Mouse (Mus musculus): ENCODE measurements at regions not wholly inside any gene's neighbourhood (a gene's known extent, or its start where the extent isn't known, plus 50 kb on each side); places are given as distances from the start of the nearest gene placed in this dataset.
"Not testable (repeated sequence)": the region's sequence is repeated elsewhere in the genome, so short reads cannot be mapped to it uniquely, and the experiment has no call there.

DNA sequence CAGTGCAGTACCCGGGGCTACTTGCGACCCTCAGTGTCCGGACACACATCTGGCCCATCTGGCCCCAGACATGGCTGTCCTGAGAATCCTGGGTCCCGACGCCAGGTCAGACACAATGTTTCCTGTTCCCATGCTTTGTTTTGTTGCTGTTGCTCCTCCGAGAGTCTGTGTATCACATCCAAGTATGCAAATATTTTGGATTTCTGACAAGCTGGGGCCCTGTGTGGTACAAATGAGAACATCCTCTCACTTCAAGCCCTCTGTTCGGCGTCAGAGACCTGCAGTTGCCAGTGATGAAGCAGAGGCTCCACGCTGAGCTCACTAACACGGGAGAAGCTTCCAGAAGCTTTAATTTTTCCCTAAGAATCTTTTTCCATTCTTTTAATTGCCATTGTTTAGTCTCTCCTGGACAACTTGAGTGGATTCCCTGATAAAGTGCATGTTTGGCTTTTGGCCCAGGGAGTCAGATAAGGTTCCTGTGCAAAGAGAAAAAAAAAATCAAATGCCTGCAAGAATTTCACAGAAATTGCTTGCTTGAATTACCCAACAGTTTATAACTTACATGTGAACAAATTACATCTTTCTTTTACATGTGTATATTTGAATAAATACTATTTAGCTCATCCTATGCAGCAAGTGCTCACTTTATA is 304.5 kb upstream of the Irx2 start:
- intact Hi-C loops (cut with DNase I) = no loop called here
- peak in 1 of 2 experiments; percentile 10 for DNase-seq (ENCODE audit: low spot score in 2 of 2)

DNA sequence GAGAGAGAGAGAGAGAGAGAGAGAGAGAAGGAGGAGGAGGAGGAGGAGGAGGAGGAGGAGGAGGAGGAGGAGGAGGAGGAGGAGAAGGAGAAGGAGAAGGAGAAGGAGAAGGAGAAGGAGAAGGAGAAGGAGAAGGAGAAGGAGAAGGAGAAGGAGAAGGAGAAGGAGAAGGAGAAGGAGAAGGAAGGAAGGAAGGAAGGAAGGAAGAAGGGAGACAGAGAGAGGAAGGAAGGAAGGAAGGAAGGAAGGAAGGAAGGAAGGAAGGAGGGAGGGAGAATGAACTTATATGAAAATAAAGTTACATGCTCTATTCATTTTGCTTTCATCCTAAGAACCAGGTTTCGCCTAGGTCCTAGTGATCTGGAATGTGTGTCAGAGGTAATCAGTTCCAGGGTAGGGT is 302.4 kb upstream of the Irx2 start:
- intact Hi-C loops (cut with DNase I); DNase-seq (ENCODE audit: low spot score in 2 of 2): not testable (repeated sequence)

DNA sequence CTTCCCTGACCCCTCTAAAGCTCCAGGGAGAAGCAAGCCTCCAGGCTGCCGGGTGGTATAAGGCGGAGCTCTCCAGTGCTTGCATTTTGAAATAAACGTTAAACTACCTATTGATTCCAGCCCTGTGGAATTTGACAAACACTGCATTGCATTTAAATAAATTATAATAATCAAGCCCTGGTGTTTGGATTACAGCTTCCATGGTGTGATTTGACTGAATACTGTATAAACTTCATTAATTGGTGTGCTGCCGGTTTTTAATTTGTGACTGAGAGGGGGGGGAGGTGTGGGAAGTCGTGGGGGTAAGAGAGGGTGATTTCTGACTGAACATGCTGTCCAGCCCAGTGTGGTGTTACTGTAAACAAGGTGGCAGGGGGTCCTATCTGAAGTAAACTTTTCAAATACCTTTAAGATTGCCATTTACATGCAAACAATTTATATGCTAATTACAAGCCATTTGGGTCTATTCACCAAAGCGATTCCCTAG is 282.9 kb upstream of the Irx2 start:
- no peak for DNase-seq (ENCODE audit: low spot score in 2 of 2)
- intact Hi-C loops (cut with DNase I) = no loop called here

DNA sequence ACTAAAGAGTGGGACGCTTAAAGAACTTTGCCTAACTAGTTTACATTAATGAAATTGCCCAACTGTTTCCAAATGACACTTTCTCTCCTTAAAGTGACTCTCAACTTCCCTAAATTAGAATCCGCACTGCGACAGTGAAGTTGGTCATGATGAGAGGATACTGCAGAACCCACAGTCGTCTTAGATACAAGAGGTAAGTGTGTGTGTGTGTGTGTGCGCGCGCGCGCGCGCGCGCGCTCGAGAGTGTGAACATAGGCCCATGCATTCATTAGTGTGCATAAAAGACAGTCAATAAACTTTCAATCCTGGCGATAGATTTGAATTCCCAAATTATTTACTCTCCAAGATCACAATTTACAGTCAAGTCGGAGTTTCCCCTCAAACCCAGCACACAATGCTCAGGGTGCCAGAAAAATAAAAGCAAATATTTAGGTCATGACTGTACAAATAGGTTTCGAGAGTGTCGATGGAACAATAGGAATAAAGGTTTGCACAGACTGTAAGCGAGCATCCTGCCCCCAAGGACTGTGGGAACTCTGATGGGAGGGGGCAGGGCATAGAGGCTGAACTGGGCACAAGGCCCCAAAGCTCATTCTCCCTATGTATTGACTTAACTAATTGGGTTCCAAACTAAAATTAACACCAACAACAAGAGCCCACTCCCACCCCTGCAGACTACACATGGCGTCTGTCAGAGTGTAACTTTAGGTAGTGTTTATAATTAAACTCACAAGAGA is 282.2 kb upstream of the Irx2 start:
- intact Hi-C loops (cut with DNase I) = no loop called here
- DNase-seq (ENCODE audit: low spot score in 2 of 2) = no peak

DNA sequence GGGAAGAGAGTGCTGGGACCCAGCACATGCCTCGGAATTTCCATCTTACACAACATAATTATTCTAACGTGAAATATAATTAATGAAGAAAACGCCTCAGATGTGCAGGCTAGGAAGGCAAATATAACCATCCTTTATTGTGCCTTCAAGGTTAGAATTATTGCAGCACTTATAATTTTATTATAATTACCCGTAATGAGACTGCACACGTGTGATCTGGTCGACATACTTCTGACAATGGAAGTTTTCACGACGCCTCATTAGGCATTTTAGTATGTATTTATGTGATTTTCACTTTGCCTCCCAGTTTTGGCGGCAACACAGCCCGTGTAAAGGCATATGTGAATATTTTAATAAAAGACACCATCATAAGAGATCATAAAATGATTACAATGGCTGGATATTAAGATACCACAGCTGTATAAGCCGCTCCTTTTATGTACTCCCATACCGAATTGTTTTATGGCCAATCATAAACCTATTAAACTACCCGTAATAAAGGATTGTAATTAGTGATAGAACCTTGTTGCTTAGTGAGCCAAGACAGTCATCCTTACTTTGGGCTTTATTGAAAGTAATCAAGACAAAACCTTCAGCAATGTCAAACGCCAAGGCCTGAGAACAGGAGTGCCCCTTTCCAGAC is 281.6 kb upstream of the Irx2 start:
- DNase-seq (ENCODE audit: low spot score in 2 of 2) = no peak
- intact Hi-C loops (cut with DNase I) = no loop called here

DNA sequence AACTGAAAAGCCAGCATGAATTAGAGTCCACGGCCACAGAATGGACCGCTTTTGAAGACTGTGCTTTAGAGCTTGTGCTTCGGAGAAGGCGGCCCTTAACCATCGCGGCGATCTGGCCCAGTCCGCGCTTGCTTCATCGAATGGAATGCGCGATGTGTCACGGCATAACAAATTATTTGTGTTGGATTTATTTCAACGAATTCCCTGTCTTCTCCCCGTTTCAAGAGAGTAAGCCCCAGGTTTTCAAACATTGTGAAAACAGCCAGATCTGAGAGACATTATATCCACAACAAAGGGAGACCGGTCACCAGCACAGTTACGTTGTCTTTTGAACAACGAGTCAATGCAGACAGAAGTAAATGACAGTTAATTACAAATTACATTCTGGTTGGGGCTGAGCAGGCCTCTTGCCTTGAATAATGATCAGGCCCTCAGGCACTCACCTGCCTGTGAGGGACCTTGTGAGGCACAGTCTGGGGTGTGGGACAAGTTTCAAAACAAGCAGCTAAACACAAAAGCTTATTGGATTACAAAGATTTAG is 275.9 kb upstream of the Irx2 start:
- intact Hi-C loops (cut with DNase I) = no loop called here
- no peak for DNase-seq (ENCODE audit: low spot score in 2 of 2)

DNA sequence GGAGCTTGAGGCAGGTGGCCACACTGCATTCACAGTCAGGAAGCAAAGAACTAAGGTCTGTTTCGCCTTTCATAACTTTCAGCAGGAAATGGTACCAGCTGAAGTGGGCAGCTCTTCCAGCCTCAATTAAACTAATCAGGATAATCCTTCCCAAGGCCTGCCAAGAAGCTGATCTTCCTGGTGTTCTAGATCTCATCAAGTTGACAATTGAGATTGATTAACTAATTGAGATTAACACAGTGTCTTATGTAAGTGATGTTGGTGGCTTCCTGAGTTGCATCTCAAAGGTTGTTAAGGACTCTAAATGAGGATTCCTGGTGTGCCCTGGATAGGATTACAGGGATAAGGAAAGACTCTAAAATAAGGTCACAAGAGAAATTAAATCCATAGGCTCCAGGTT is 273.3 kb upstream of the Irx2 start:
- intact Hi-C loops (cut with DNase I) = no loop called here
- no peak for DNase-seq (ENCODE audit: low spot score in 2 of 2)

DNA sequence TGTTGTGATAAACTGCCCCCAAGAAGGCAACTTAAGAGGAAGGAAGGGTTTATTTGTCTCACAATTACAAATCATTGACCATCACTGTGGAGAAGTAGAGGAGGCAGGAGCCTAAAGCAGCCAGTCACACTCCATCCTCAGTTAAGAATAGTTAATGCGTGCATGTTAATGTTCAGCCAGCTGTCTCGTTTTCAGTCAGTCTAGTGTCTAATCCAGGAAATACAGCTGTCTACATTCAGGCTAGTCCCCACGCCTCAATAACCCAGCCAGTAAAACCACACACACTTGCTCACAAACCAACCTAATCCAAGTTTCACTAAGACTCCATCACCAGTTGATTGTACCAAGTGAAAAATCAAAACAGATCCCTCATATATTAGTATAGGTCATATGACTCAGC is 272.8 kb upstream of the Irx2 start:
- intact Hi-C loops (cut with DNase I) = no loop called here
- no peak for DNase-seq (ENCODE audit: low spot score in 2 of 2)

DNA sequence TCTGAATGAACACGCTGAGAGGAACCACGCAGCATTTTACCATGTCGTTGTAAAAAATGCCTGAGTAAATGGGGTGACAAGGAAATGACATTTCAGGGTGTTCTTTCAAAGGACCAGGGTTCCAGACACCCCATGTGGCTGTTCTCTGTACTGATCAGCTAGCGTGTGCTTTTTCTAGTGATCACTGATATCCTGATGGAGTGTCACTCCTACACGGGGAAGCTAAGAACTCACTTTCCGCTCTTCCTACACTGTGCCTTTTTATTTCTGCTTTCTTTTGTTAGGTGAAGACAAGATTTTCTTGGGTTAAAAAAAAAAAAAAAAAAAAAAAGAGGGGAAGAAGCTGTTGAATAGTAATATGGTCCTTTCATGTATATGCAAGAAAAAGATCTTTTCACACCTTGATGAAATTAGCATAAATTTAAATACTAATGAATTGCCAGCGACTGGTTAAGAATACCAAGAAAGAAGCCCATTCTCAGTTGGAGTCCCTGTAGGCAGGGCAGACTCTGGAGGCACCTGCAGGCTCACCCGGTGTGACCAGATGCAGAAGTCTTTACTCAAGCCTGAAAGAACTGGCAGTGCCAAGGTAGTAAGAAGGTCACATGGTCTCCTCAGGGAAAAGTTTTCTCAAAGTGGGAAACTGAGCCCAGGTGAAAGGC is 270.2 kb upstream of the Irx2 start:
- intact Hi-C loops (cut with DNase I) = no loop called here
- DNase-seq (ENCODE audit: low spot score in 2 of 2) = no peak

DNA sequence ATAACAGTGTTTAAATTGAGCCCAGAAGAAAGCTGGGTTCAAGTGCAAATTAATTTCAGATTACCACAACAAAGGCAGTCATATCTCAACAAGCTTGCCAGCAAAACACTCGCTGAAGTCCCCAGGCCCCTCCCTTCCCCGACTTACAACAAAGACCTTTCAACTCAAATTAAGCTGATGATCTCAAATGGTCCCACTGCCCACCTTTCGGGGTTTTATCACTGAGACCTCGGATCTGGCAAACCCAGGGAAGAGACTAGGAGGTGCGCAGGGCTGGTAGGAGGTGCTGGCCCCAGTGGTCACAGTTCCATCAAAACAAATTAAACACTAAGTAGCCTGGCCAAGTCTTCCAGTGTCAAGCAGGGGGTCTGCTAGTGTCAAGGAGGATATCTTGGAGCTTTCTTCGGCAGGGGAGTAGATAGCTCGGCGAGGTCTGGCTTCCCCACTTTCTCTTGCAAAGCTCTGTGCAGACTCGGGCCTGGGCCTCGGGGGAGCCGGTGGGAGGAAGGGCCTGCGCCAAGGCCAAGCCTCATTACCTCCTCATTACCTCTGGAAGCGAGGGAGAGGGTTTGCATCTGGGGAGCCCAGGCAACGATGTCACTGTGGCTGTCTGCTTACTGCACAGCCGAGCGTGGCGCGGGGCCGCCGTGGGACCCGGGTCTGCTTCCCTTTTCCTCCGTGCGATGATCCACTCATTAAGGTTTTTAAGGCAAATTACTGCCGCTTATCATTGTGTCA is 262.9 kb upstream of the Irx2 start:
- no peak for DNase-seq (ENCODE audit: low spot score in 2 of 2)
- intact Hi-C loops (cut with DNase I) = no loop called here

DNA sequence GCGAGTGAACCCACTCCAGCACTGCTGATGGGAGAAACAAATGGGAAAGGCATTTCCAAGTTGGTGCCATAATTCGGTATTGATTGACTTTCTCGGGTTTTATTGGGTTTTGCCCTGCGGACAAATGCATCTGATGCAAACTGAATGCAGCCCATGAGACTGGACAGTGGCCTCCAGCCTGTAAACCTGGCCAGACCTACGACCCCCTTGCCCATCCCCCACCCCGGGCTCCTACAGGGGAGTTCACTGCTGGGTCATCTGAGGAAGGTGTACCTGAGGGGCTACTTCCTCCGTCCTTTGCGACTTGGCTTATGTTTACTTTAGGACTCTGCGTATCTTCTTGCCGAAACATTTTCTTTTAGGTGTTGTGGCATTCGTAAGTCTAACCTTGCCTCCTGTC is 262.3 kb upstream of the Irx2 start:
- intact Hi-C loops (cut with DNase I) = no loop called here
- DNase-seq (ENCODE audit: low spot score in 2 of 2) = no peak

DNA sequence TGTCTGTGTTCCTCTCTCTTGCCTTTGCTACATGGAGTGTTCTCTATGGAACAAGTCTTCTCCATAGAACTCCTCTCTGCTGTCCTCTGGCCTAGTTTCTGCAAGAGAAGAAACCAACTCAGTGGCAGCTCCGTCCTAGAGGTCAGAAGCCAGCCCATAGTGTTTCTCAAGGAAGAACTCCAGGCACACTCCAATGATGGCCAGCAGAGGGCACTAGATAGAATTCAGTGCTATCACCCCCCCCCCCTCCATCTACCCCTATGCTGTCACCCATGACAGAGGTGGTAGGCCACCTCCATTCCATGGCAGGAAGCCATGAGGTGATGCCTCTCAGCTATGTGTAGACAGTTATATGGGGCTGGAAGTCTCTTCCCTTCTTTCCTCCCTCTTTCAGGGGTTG is 258.5 kb upstream of the Irx2 start:
- DNase-seq (ENCODE audit: low spot score in 2 of 2) = no peak
- intact Hi-C loops (cut with DNase I) = no loop called here

DNA sequence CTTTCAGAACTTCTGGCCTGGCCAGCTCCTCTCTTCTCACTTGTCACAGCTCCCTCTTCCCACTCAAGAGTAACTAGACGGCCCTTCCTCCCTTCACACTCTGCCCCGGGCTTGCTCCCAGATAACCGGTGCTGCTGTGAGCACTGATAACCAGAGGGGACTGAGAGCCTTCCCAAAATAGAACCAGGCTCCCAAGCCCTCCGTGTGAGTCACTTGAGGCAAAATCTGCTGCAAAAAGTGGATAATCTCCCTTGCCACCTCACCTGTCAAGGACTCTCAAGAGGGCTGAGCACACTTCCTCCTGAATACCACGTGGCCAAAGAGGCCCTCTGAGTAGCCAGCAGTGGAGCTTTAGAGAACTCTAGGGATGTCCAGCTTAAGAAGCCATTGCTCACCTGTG is 257.6 kb upstream of the Irx2 start:
- no peak for DNase-seq (ENCODE audit: low spot score in 2 of 2)
- intact Hi-C loops (cut with DNase I) = no loop called here

DNA sequence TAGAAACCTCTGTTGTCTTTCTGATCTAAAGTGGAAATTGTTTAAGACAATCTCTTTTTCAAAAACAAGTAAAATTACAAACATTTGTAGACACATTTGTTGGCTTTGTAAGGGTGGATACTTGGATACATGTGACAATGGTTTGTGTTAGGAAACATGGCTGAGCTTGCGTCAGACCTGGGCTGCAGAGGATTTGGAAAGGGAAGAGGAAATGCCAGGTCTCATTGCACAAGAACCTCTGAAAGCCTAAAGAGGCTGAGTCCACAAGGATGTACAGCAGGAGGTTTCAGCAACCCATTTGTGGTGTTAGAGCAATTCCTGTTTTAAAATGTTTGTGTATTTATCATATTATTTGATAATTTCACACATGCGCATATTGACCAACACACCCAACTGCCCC is 235.3 kb upstream of the Irx2 start:
- intact Hi-C loops (cut with DNase I) = no loop called here
- DNase-seq (ENCODE audit: low spot score in 2 of 2) = no peak

DNA sequence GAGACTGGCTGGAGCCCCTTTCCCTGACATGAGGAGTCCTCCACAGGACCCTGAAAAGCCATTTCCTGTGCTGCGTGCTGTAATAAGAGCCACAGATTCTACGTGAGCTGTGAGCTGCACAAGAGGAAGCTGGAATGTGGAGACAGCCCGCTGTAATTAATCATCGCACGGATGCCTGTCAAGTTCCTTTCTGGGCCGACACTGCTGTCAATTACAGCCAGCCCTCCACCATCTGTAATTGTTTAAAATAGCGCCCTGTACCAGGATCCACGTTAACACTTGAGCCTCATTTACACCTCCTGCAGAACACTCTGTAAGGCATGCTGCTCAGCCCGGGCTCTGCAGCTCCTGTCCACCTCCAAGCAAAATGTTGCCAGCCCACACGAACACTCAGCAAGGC is 227.9 kb upstream of the Irx2 start:
- intact Hi-C loops (cut with DNase I) = no loop called here
- peak; percentile 68 to 80 for DNase-seq (ENCODE audit: low spot score in 2 of 2)

DNA sequence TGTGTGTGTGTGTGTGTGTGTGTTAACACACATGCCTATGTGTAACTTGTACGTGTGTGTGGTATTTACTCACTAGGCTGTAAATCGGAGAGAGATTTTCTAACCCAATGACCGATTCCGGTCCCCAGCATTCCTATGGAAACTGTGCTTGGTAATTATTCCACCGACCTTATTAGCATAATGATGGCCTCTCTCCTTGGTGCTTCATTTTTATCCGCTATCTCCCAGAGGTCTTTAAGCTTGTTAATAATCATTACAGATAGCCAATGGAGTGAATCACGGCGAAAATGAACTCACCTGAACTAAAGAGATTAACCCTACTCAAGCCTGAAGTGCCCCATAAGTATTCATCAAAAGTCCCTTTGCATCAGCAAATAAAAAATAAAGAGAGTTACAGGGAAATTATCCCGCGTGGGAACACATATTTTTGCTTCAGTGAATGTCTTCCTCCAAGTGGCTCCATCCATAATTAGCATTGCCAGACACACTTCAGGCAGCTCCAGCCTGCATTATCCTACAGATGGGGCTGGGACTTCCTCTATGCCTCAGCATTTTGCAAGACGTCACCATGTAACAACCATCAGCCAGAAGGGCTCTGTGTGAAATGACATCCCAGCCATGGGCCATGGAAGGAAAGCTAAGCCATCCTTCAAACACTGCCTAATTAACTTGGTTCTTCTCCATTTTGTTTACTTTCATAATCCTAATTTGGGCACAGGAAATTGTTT is 219.2 kb upstream of the Irx2 start:
- intact Hi-C loops (cut with DNase I) = no loop called here
- DNase-seq (ENCODE audit: low spot score in 2 of 2) = peak; percentile 7 to 10

DNA sequence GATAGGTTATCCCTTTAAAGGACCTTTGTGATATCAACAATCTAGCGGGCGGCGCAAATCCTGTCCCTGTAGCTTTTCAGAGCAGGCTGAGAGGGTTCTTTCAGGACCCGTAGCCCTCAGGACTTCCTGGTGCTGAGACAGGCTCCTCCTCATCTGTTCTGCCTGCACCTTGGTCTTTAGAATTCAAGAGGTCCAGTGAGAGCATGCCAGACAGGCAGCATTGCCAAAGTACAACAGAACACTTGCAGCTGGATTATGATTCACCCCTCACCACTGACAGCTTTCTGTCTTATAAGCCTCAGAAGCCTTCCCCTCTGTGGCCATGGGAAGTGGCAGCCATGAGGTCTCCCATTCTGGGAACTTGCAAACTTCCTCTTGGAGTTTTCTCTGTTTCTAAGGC is 216.0 kb upstream of the Irx2 start:
- intact Hi-C loops (cut with DNase I) = no loop called here
- no peak for DNase-seq (ENCODE audit: low spot score in 2 of 2)

DNA sequence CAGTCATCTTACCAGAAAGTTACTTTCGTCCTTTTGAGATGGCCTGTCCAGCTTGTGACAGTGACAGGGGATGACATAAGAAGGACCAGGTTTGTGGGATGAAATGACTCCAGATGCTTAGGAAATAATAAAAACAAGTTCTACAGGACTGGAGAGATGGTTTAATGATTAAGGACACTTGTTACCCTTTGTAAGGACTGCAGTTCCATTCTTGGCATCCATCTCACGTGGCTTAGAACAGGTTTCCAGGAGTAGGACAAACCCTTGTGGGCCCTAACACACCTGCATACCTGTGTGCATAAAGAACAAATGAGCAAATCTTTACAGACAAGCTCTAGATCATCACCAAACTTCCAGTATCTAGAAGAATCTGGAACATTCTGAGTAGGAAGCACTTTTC is 211.6 kb upstream of the Irx2 start:
- intact Hi-C loops (cut with DNase I) = no loop called here
- DNase-seq (ENCODE audit: low spot score in 2 of 2) = no peak

DNA sequence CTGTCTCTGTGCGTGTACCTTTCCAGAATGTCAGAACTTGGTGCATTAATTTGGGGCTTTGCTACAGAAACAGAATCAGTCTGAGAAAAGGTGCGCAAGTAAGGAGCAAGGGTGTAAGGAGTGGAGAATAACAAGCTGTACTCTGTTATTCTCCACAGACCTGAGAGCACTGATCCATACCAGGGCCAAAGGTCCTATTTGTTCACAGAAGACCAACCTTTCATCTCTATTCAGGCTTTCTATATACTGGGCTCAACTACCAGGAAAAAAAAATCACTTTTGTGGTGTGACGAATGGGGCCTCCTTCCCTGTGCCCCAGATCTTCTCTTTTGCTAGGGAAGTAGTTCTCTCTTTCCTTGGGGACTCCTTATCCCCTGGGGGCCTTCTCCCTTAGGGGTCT is 210.8 kb upstream of the Irx2 start:
- intact Hi-C loops (cut with DNase I) = no loop called here
- DNase-seq (ENCODE audit: low spot score in 2 of 2) = no peak

Data from left cerebral cortex, postnatal 14 days (tissue).